Mouse (Mus musculus) liver, embryonic 16.5 days (tissue): Measurements from ENCODE around the gene Tcte1. TPM values are rescaled to one million over a fixed set of nuclear protein-coding genes. Genes with fewer than 3 reads are reported as not detected.
A peak's percentile ranks its signal among the peaks of the same experiment; 100 is the strongest.

Source experiments
- ATAC-seq: fragments of 200-750 bp; cut with Nextera tagmentation; 2 replicates; pipeline ENCODE4 v1.8.0; 2017; ENCODE audit warnings: low read depth, mild to moderate bottlenecking, moderate number of reproducible peaks, moderate library complexity
- H3K27ac ChIP-seq: fragments of 300-500 bp; sonication (generic); 2 replicates; pipeline ENCODE4 v1.5.1; 2014; ENCODE audit warnings: mild to moderate bottlenecking, low read length
- H3K27me3 ChIP-seq: fragments of 300-500 bp; sonication (generic); 2 replicates; pipeline ENCODE4 v1.6.1; 2014; ENCODE audit warnings: low read depth, low read length, mixed read lengths; ENCODE audit not compliant: control insufficient read depth, insufficient read depth
- H3K36me3 ChIP-seq: fragments of 300-500 bp; sonication (generic); 2 replicates; pipeline ENCODE4 v1.6.1; 2014; ENCODE audit warnings: mild to moderate bottlenecking; ENCODE audit not compliant: control insufficient read depth, insufficient read depth
- H3K4me1 ChIP-seq: fragments of 300-500 bp; sonication (generic); 2 replicates; pipeline ENCODE4 v1.6.1; 2014; ENCODE audit warnings: low read depth, low read length, mixed read lengths; ENCODE audit not compliant: control insufficient read depth
- H3K4me2 ChIP-seq: fragments of 300-500 bp; sonication (generic); 2 replicates; pipeline ENCODE4 v1.6.1; 2014; ENCODE audit warnings: low read depth, low read length, mixed read lengths
- H3K4me3 ChIP-seq: fragments of 300-500 bp; sonication (generic); 2 replicates; pipeline ENCODE4 v1.5.1; 2014; ENCODE audit warnings: low read depth, mild to moderate bottlenecking, low read length
- H3K9ac ChIP-seq: fragments of 300-500 bp; sonication (generic); 2 replicates; pipeline ENCODE4 v1.6.1; 2014; ENCODE audit warnings: low read depth, low read length
- H3K9me3 ChIP-seq: fragments of 300-500 bp; sonication (generic); replicated peaks from 2 replicates; pipeline ENCODE4 v1.6.1; 2016; ENCODE audit warnings: low read length; ENCODE audit not compliant: control insufficient read depth
- WGBS: fragments of 180-500 bp; shearing (Covaris S2); extraction: QIAGEN DNeasy Blood & Tissue Kit; methylation state at CpG from one replicate; pipeline ENCODE4 v1.1.7; 2014; ENCODE audit not compliant: insufficient replicate concordance; 5-methylcytosine and 5-hydroxymethylcytosine counted together
- polyA plus RNA-seq: library from polyadenylated mRNA; unstranded; fragments of >200 nt; fragmentation: Nextera tagmentation; extraction: Ambion mirVana; gene quantifications from 2 replicates; pipeline ENCODE4 v1.2.1, GENCODE M21; 2015

Gene Tcte1
- polyA plus RNA-seq: 0.06 TPM in 1 of 2 replicates, not detected in the other

DNA sequence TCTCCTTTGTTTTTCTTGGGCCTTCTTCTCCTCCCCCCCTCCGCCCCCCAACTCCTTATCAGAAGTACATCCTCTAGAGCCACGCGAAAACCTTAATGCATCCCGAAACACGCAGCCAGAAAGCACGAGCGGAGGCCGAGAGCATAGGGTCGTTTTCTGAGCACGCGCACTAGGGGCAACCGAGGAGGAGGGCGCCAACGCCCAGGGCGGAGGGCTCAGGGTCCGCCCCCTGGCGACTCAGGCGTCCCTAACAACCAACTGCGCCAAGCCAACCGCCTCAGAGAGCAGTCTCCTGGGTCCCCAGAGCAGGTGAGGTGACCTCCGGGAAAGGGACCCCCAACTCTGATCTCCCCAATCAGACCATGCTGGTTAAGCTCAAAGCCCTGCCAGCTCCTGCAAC lies at the start of gene Tcte1:
Gene Tcte1 (plus strand): TSS at position 172 of the 400 bp plus-strand sequence.
- Histone ChIP-seq H3K27ac (no peak within 1 kb of the TSS), H3K9ac (no peak within 1 kb of the TSS), H3K27me3 (peaks cover 6% of the 10 kb centered on the region), H3K4me2 (no peak within 1 kb of the TSS), H3K4me1 (no peaks in the 10 kb centered on the region), H3K4me3 (no peak within 1 kb of the TSS), H3K36me3 (no peaks in the 10 kb centered on the region), H3K9me3 (no peaks in the 10 kb centered on the region)
- 2% methylated on average over 21 of the region's 21 CpGs for WGBS
- ATAC-seq: no peak

DNA sequence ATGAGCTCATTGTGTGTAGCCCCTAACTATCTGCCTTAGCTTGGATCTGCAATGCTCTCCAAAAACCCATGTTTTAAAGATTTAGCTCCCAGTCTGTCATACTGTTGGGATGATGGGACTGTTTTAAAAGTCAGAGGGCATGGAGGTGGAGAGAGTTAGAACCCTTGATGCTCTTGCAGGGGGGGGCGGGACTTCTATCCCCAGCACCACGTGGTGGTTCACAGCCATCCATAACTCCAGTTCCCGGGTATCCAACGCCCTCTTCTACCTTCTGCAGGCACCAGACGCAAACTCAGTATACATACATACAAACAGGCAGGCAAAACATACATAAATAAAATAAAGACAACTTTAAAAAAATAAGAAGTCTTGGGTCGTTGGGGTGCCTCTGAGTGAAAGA lies 49.6 kb upstream of the Tcte1 start:
- no peaks in the 10 kb centered on the region for H3K4me1 ChIP-seq
- no peaks in the 10 kb centered on the region for H3K36me3 ChIP-seq
- WGBS: 55% methylated on average over 6 of the region's 6 CpGs
- H3K9ac ChIP-seq: no peak overlapping the region
- H3K27ac ChIP-seq: no peak overlapping the region
- ATAC-seq: no peak
- H3K9me3 ChIP-seq: no peaks in the 10 kb centered on the region
- peaks cover 18% of the 10 kb centered on the region for H3K27me3 ChIP-seq
- H3K4me3 ChIP-seq: no peak overlapping the region
- H3K4me2 ChIP-seq: no peak overlapping the region

DNA sequence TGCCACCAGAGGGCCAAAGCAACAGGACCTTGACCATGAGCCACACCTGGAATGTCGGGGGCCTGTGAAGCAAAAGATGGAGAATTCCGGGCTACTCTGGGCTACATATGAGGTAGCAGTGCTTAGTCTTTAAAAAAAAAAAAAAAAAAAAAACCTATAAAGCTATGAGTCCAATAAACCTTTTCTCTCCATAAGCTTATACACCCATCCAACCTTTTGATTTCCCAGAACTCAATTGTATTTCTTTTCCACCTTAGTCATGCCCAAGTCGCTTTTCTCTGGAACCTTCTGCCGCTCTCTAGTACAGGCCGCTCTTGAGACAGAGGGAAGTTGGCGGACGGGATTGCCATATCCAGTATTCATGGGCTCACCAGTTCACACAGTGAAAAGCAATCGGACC lies 49.1 kb upstream of the Tcte1 start:
- Histone ChIP-seq H3K27me3 (peaks cover 18% of the 10 kb centered on the region), H3K9me3 (no peaks in the 10 kb centered on the region), H3K4me1 (no peaks in the 10 kb centered on the region), H3K4me3 (no peak overlapping the region), H3K9ac (no peak overlapping the region), H3K27ac (no peak overlapping the region), H3K4me2 (no peak overlapping the region), H3K36me3 (no peaks in the 10 kb centered on the region)
- WGBS: 65% methylated on average over 8 of the region's 8 CpGs
- no peak for ATAC-seq

DNA sequence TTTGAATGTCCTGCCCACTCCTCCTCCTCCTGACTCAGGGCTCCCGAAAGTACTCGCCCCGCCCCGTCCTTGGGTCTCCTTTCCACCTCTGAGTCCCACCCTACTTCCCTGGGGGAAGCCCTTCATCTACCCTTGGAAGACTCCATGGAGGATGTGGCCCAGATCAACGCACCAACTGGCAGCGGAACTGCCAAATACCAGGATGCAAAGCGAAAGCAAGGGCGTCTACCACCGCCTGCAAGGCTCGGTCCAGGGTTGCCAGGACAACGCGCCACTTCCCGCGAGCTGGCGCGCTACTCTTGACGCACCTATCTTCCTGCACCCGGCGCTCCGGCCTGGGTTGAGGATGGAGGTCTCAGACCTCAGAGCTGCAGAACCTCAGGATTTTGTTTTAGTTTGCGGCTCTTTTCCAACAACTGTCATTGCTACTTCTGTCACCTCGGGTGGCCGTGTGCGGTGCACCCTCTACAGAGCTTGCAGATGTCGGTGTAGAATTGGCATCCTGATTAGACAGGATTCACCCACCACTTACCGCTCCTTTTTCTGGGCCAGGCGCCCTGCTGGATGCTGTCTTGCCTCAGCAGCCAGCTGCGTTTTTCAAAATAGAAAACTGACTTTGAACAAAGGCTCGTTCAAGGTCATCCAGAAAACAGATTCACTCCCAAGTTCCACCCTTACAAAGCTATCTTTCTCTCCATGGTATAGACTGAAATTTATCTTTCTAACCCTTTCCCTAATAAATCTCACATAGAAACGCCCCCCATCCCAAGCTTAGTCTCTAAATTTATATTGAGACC lies 48.4 kb upstream of the Tcte1 start, which contains the start of gene Spats1:
Gene Spats1 (minus strand): TSS at position 747 of the 797 bp plus-strand sequence.
- no peak within 1 kb of the TSS for H3K9ac ChIP-seq
- WGBS: 4% methylated on average over 30 of the region's 30 CpGs
- H3K4me3 ChIP-seq: peak within 1 kb of the TSS; percentile 42
- H3K4me2 ChIP-seq: peak within 1 kb of the TSS; percentile 54
- H3K4me1 ChIP-seq: no peaks in the 10 kb centered on the region
- H3K36me3 ChIP-seq: no peaks in the 10 kb centered on the region
- ATAC-seq: no peak
- no peak within 1 kb of the TSS for H3K27ac ChIP-seq
- H3K27me3 ChIP-seq: peaks cover 18% of the 10 kb centered on the region
- no peaks in the 10 kb centered on the region for H3K9me3 ChIP-seq

DNA sequence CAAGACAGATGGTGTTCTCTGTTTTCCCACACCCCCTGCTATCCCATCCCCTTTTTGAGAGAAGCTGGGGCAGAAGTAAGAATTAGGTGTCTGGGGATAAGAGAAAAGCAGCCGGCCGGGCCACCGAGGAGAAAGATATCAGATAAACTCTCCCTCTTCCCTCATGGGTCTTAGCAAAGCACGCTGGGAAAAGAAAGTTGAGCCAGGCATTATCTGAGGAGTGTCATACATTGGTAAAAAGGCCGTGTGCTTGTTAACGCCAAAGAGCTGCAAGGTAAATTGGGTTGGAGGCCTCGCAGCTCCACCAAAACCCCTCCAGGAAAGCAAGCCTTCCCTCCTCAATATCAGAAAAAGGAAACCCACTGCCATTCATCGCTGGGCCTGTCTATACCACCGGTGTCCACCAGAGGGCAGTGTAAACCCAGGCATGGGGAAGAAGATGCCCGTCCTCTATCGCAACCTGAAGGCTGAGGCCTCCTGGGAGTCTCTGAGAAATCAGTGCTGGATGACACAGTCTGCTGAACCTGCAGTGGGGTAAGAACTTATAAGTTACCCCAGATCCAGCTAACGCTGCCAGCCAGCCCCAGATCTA lies 44.9 kb upstream of the Tcte1 start:
- no peak overlapping the region for H3K9ac ChIP-seq
- ATAC-seq: no peak
- no peak overlapping the region for H3K4me3 ChIP-seq
- H3K36me3 ChIP-seq: no peaks in the 10 kb centered on the region
- peaks cover 18% of the 10 kb centered on the region for H3K27me3 ChIP-seq
- H3K4me1 ChIP-seq: no peaks in the 10 kb centered on the region
- H3K27ac ChIP-seq: no peak overlapping the region
- 8% methylated on average over 12 of the region's 12 CpGs for WGBS
- peak overlapping the region; percentile 4; the same call in 1 of the 2 replicates for H3K4me2 ChIP-seq
- H3K9me3 ChIP-seq: no peaks in the 10 kb centered on the region

DNA sequence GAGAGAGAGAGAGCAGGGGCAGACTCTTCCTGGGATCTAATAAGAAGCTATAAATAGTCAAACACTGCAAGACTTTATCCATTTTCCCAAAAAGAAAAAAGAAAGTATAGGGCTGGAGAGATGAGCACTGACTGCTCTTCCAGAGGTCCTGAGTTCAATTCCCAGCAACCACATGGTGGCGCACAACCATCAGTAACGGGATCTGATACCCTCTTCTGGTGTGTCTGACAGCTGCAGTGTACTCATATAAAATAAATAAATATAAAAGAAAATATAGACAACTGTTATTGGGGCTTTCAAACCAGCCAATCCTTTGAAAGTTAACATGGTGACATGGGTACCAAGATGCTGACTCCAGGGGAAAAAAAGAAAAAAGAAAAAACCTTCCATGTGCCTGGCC lies 42.8 kb upstream of the Tcte1 start:
- H3K4me2 ChIP-seq: no peak overlapping the region
- H3K27me3 ChIP-seq: peaks cover 7% of the 10 kb centered on the region; the same call in 1 of the 2 replicates
- H3K9me3 ChIP-seq: no peaks in the 10 kb centered on the region
- ATAC-seq: no peak
- H3K36me3 ChIP-seq: no peaks in the 10 kb centered on the region
- H3K4me3 ChIP-seq: no peak overlapping the region
- 11% methylated on average over 2 of the region's 2 CpGs for WGBS
- no peak overlapping the region for H3K9ac ChIP-seq
- no peaks in the 10 kb centered on the region for H3K4me1 ChIP-seq
- H3K27ac ChIP-seq: no peak overlapping the region

DNA sequence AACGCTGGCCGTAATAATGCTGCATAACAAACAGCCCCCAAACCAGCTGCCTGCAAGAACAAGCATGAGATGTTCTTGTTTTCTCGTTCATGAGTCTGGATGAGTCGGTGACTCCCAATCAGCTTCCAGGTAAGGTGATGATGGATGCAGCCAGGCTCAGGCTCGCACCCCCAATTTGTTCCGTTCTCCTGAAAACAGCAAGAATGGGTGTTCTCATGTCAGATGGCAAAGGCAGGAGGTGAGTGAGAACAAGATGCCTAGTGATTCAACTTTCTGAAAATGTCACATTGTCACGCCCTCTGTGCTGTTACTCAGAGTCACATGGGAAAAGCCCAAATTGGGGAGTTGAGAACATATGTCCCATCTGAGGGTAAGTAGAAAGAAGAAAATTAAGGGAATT lies 37.7 kb upstream of the Tcte1 start:
- no peaks in the 10 kb centered on the region for H3K4me1 ChIP-seq
- no peak overlapping the region for H3K9ac ChIP-seq
- H3K4me2 ChIP-seq: no peak overlapping the region
- WGBS: 71% methylated on average over 7 of the region's 7 CpGs
- no peaks in the 10 kb centered on the region for H3K9me3 ChIP-seq
- H3K27ac ChIP-seq: no peak overlapping the region
- H3K4me3 ChIP-seq: no peak overlapping the region
- H3K36me3 ChIP-seq: no peaks in the 10 kb centered on the region
- H3K27me3 ChIP-seq: no peaks in the 10 kb centered on the region
- ATAC-seq: no peak

DNA sequence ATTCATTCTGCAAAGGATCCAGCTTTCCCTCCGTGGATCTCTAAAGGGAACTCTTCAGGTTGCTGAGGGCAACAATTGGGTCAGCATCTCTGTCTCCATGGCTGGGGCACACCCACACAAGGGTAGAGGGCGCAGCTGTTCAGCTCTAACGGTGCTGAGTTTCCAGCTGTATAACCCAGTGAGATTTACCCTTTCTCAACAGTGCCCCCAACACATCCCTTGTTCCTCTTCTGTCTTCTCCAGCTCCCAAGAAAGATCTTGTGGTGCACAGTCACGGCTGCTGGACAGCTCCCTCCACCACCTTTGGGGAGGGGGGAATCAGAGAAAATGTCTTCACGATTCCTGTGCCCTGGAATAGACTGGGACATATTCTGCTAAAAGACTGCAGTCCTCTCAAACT lies 36.0 kb upstream of the Tcte1 start:
- no peak for ATAC-seq
- WGBS: 10% methylated on average over 5 of the region's 5 CpGs
- Histone ChIP-seq H3K9me3 (no peaks in the 10 kb centered on the region), H3K27ac (no peak overlapping the region), H3K4me3 (no peak overlapping the region), H3K4me2 (no peak overlapping the region), H3K4me1 (no peaks in the 10 kb centered on the region), H3K36me3 (no peaks in the 10 kb centered on the region), H3K27me3 (no peaks in the 10 kb centered on the region), H3K9ac (no peak overlapping the region)
